Mouse (Mus musculus): ENCODE data around the gene Syngr3. TPM values are rescaled to one million over a fixed set of nuclear protein-coding genes. Genes with fewer than 3 reads are reported as not detected.
A peak's percentile ranks its signal among the peaks of the same experiment; 100 is the strongest.
"Not testable (repeated sequence)": the region's sequence is repeated elsewhere in the genome, so short reads cannot be mapped to it uniquely, and the experiment has no call there.

Syngr3 gene
- total and polyA plus RNA-seq, 3 experiments: 0.15 to 0.68 TPM; not detected in 1

DNA sequence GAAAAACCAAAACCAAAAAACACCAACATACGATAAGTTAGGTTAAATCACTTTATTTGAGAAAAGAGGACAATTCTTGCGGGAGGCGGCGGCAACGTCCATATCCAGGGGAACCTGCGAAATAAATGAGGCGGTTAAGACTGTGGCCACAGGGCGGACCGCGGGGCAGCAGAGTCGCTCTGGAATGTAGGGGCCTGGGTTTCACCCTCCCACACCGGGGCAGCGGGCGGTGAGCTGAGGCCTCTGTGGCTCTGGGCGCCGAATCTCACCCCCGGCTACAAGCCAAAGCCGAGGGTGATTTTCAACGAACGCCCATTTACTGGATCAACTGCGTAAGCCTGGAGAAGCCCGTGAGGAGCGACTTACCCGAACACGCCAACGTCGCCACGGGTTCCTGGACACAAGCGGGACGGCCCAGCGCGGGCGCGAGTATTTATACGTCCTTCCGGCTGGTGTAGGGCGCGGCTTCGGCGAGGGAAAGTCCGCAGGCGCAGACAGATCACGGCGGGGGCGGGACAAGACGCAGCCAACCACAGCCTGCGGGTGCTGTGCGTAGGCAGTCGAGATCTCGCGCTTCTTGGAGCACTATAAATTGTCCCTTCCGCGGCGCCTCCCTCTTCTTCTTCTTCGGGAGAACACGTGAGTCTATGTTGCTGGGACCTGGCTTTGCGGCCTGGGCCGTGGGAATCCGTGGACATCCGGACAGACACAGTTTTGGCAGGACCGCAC lies 29.9 kb upstream of the Syngr3 start (continued):
- no peak for TF ChIP-seq RCOR1 (IDR thresholded peaks at IDR 0.05; ENCODE audit: low read depth, low read length)
- TF ChIP-seq SIN3A (IDR thresholded peaks at IDR 0.05; ENCODE audit: low read length): peak; percentile 89
- TF ChIP-seq ZKSCAN1 (IDR thresholded peaks at IDR 0.05; ENCODE audit: low read depth, low read length): no peak
- no peak for TF ChIP-seq ZC3H11A (IDR thresholded peaks at IDR 0.05; ENCODE audit: low read depth, low read length)
- TF ChIP-seq ZMIZ1 (IDR thresholded peaks at IDR 0.05; ENCODE audit: low read depth, low read length): peak; percentile 98
- peak; percentile 99 for TF ChIP-seq TBP (IDR thresholded peaks at IDR 0.05; ENCODE audit: low read depth, low read length)
- TF ChIP-seq GABPA (IDR thresholded peaks at IDR 0.05; ENCODE audit: low read depth, low read length): no peak
- TF ChIP-seq CHD2 (IDR thresholded peaks at IDR 0.05; ENCODE audit: low read length): peak; percentile 96
- no peak for TF ChIP-seq TAL1 (IDR thresholded peaks at IDR 0.05; ENCODE audit: low read length)
- peak; percentile 17; the same call in 1 of the 2 replicates for TF ChIP-seq ETS1 (IDR thresholded peaks at IDR 0.05; ENCODE audit: low read depth, low read length)
- peak; percentile 91 for TF ChIP-seq MXI1 (IDR thresholded peaks at IDR 0.05; ENCODE audit: low read depth, low read length)
- no peak for TF ChIP-seq ZNF384 (IDR thresholded peaks at IDR 0.05; ENCODE audit: low read depth, low read length)
- no peak for TF ChIP-seq CTCF (IDR thresholded peaks at IDR 0.05 in 2 of 3, conservative IDR thresholded peaks at IDR 0.05 in 1 of 3; ENCODE audit: control insufficient read depth in 1 of 3, insufficient read depth in 1 of 3, low read depth in 2 of 3, low read length in 3 of 3, poor library complexity in 1 of 3, severe bottlenecking in 1 of 3)
- no peak for TF ChIP-seq USF2 (IDR thresholded peaks at IDR 0.05; ENCODE audit: borderline replicate concordance in 1 of 2, insufficient read depth in 1 of 2, low read depth in 1 of 2, low read length in 2 of 2)
- TF ChIP-seq E2F4 (IDR thresholded peaks at IDR 0.05; ENCODE audit: borderline replicate concordance, low read depth, low read length): no peak
- no peak for TF ChIP-seq CHD1 (IDR thresholded peaks at IDR 0.05; ENCODE audit: low read depth, low read length)
- TF ChIP-seq EP300 (IDR thresholded peaks at IDR 0.05; ENCODE audit: low read depth in 1 of 2, low read length in 2 of 2): no peak
- TF ChIP-seq MYC (IDR thresholded peaks at IDR 0.05; ENCODE audit: low read depth, low read length): peak; percentile 99
- TF ChIP-seq TCF12 (IDR thresholded peaks at IDR 0.05; ENCODE audit: low read depth, low read length): 0 out of 2 replicates have a peak, but pooled peaks have one; percentile 66
- TF ChIP-seq JUND (IDR thresholded peaks at IDR 0.05; ENCODE audit: low read depth, low read length): no peak
- TF ChIP-seq ELF1 (IDR thresholded peaks at IDR 0.05; ENCODE audit: low read depth, low read length): peak; percentile 94
- peak; percentile 92 for TF ChIP-seq MAX (IDR thresholded peaks at IDR 0.05; ENCODE audit: low read length)
- TF ChIP-seq UBTF (IDR thresholded peaks at IDR 0.05; ENCODE audit: borderline replicate concordance, insufficient read depth, low read depth, low read length): no peak

DNA sequence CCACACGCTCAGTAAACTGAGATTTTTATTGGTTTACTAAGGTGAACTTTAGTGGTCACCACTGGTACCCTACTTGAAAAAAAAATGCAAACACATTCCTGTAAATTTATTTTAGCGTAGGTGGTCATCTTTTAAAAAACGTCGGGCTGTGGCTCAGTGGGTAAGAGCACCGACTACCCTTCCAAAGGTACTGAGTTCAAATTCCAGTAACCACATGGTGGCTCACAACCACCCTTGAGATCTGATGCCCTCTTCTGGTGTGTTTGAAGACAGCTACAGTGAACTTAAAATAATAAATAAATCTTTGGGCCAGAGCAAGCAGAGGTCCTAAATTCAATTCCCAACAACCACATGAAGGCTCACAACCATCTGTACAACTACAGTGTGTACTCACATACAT lies 29.2 kb upstream of the Syngr3 start:
- H3K27me3 ChIP-seq (ENCODE audit: control insufficient read depth in 1 of 2, insufficient read depth in 2 of 2, low read length in 2 of 2); H3K4me1 ChIP-seq (ENCODE audit: control insufficient read depth in 1 of 2, insufficient read depth in 2 of 2, low read length in 2 of 2); DNase-seq (ENCODE audit: low read depth, low spot score); H3K9me3 ChIP-seq (replicated peaks; ENCODE audit: insufficient read depth, low read length): not testable (repeated sequence)
- peak overlapping the region; percentile 39 to 98 for H3K4me3 ChIP-seq (ENCODE audit: control insufficient read depth in 1 of 2, insufficient read depth in 1 of 2, low read depth in 2 of 2, low read length in 2 of 2)
- H3K36me3 ChIP-seq (ENCODE audit: control insufficient read depth in 1 of 2, insufficient read depth in 2 of 2, low read length in 2 of 2): peaks cover 5 to 10% of the 10 kb centered on the region in 2 experiments; a peak in 3 of 4 replicates
- peaks cover 49% of the 10 kb centered on the region for H3K79me2 ChIP-seq (ENCODE audit: control insufficient read depth, insufficient read depth, low read length, poor library complexity)
- peak; percentile 46; the same call in 1 of the 2 replicates for TF ChIP-seq CHD1 (IDR thresholded peaks at IDR 0.05; ENCODE audit: low read depth, low read length)
- peak; percentile 66; the same call in 1 of the 2 replicates for TF ChIP-seq MYC (IDR thresholded peaks at IDR 0.05; ENCODE audit: low read depth, low read length)
- H3K9ac ChIP-seq (ENCODE audit: control insufficient read depth, low read depth, low read length, poor library complexity, severe bottlenecking): peak overlapping the region; percentile 98
- H3K27ac ChIP-seq (ENCODE audit: control insufficient read depth, low read depth, low read length): peak overlapping the region; percentile 6
